ENCODE assay signal across 12 mouse cellular contexts in the genomic region with DNA sequence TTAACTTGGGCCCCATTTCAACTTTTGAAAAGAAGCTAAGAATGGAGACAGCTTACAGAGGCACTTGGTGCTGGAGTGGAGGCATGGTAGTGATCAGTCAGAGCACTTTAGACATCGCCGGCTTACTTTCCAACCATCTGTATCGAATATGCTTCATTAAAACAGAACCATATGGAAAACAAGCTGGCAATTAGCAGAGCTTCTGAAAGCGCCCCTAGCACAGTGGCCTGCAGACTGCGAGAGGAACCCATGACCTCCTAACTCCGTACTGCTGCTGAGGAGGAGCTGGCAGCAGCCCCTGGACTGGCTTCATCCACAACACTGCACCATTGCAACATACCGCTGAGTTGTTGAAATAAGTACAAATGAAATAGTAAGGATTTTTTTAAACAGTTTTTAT.
DNase-seq lines count a peak whose midpoint lies in the region; ATAC-seq and TF ChIP-seq lines count a peak whose summit lies in the region.
"Had no signal": no experiment of that assay in that cellular context is flagged by ENCODE, and none has a peak within 500 bp of the region (broad histone marks: within the 10 kb centered on the region; RNA-seq: fewer than 3 reads in every experiment).

No protein-coding gene starts in this region.

- no peak overlapping the region for H3K4me3 ChIP-seq in liver, adult 2 months (ENCODE audit: insufficient read depth, low read depth, low read length)
- no peak overlapping the region for H3K4me3 ChIP-seq in embryonic facial prominence, embryonic 11.5 days (ENCODE audit: low read depth, low read length)
- H3K4me3 ChIP-seq in limb, embryonic 14.5 days (replicated peaks; ENCODE audit: low read length): no peak overlapping the region
- H3K4me3 ChIP-seq in kidney, embryonic 15.5 days (replicated peaks): no peak overlapping the region
- H3K4me3 ChIP-seq: heart, embryonic 10.5 days had no signal

- TF ChIP-seq POLR2A in liver, adult 2 months (IDR thresholded peaks at IDR 0.05; ENCODE audit: extremely low read depth, insufficient read depth, low read length): no peak
- no peak for TF ChIP-seq POLR2A in limb, embryonic 14.5 days (IDR thresholded peaks at IDR 0.05; ENCODE audit: borderline replicate concordance, extremely low read depth, insufficient read depth, insufficient read length)

- H3K4me2 ChIP-seq in embryonic facial prominence, embryonic 11.5 days (ENCODE audit: low read depth, low read length): no peak overlapping the region
- no peak overlapping the region for H3K4me2 ChIP-seq in limb, embryonic 14.5 days (replicated peaks; ENCODE audit: low read depth, low read length, severe bottlenecking)
- H3K4me2 ChIP-seq in kidney, embryonic 15.5 days: no peak overlapping the region

- no peaks in the 10 kb centered on the region for H3K36me3 ChIP-seq in liver, adult 2 months (ENCODE audit: control insufficient read depth, insufficient read depth, low read length)
- no peaks in the 10 kb centered on the region for H3K36me3 ChIP-seq in embryonic facial prominence, embryonic 11.5 days (replicated peaks; ENCODE audit: control insufficient read depth, insufficient read depth, low read depth, low read length)
- H3K36me3 ChIP-seq in limb, embryonic 14.5 days (ENCODE audit: control insufficient read depth, insufficient read depth, low read length): no peaks in the 10 kb centered on the region
- no peaks in the 10 kb centered on the region for H3K36me3 ChIP-seq in kidney, embryonic 15.5 days
- H3K36me3 ChIP-seq: heart, embryonic 10.5 days had no signal

- no peaks in the 10 kb centered on the region for H3K27me3 ChIP-seq in liver, adult 2 months (ENCODE audit: control insufficient read depth, insufficient read depth, low read length)
- no peaks in the 10 kb centered on the region for H3K27me3 ChIP-seq in embryonic facial prominence, embryonic 11.5 days (ENCODE audit: control insufficient read depth, insufficient read depth, low read length)
- no peaks in the 10 kb centered on the region for H3K27me3 ChIP-seq in limb, embryonic 14.5 days (ENCODE audit: control insufficient read depth, insufficient read depth, low read length)
- no peaks in the 10 kb centered on the region for H3K27me3 ChIP-seq in kidney, embryonic 15.5 days

- DNase-seq in embryo, embryonic 10 days (ENCODE audit: low spot score): peak; percentile 48
- DNase-seq in embryo, embryonic 9.5 days (ENCODE audit: extremely low spot score): no peak
- DNase-seq in liver, adult 2 months (ENCODE audit: extremely low read depth, low read depth, low spot score): peak; percentile 72
- DNase-seq in liver: no peak
- peak; percentile 88 for DNase-seq in embryonic facial prominence, embryonic 11.5 days (ENCODE audit: low spot score)
- peak; percentile 52 for DNase-seq in limb, embryonic 14.5 days (ENCODE audit: low spot score)
- DNase-seq in left cerebral cortex, adult 18-20 months (ENCODE audit: low spot score in 2 of 2): no peak
- DNase-seq: cerebellum, adult 9-11 months; kidney, postnatal 36 days had no signal

- H3K9me3 ChIP-seq in embryonic facial prominence, embryonic 11.5 days (replicated peaks; ENCODE audit: control insufficient read depth, low read length): no peaks in the 10 kb centered on the region
- H3K9me3 ChIP-seq in limb, embryonic 14.5 days (ENCODE audit: control insufficient read depth, low read length): no peaks in the 10 kb centered on the region
- H3K9me3 ChIP-seq in kidney, embryonic 15.5 days (replicated peaks): no peaks in the 10 kb centered on the region
- H3K9me3 ChIP-seq: heart, embryonic 10.5 days had no signal

- H3K4me1 ChIP-seq in liver, adult 2 months (ENCODE audit: control insufficient read depth, insufficient read depth, low read length): 0 out of 2 replicates have a peak, but pooled peaks cover 1% of the 10 kb centered on the region
- H3K4me1 ChIP-seq in embryonic facial prominence, embryonic 11.5 days (ENCODE audit: control insufficient read depth, insufficient read depth, low read length): no peaks in the 10 kb centered on the region
- H3K4me1 ChIP-seq in limb, embryonic 14.5 days (ENCODE audit: control insufficient read depth, insufficient read depth, low read length): peaks cover 6% of the 10 kb centered on the region; the same call in 1 of the 2 replicates
- H3K4me1 ChIP-seq in kidney, embryonic 15.5 days: no peaks in the 10 kb centered on the region

- no peaks in the 10 kb centered on the region for H3K79me2 ChIP-seq in liver, adult 2 months (ENCODE audit: control insufficient read depth, insufficient read depth, low read length)

- ATAC-seq in embryonic facial prominence, embryonic 11.5 days (replicated peaks; ENCODE audit: insufficient number of reproducible peaks, low FRiP score, low TSS enrichment, low read depth): peak; percentile 88
- peak; percentile 41; the same call in 1 of the 2 replicates for ATAC-seq in limb, embryonic 14.5 days (ENCODE audit: low FRiP score, low read depth)
- no peak for ATAC-seq in kidney, embryonic 15.5 days (replicated peaks; ENCODE audit: low FRiP score)
- ATAC-seq: inflammation-experienced regulatory T-cells, adult 6 months had no signal

- H3K27ac ChIP-seq in liver, adult 2 months (replicated peaks; ENCODE audit: insufficient read depth, low read depth, low read length): no peak overlapping the region
- H3K27ac ChIP-seq in embryonic facial prominence, embryonic 11.5 days (replicated peaks; ENCODE audit: low read depth, low read length): no peak overlapping the region
- H3K27ac ChIP-seq in limb, embryonic 14.5 days (replicated peaks; ENCODE audit: low read depth, low read length): no peak overlapping the region
- H3K27ac ChIP-seq in kidney, embryonic 15.5 days: no peak overlapping the region
- H3K27ac ChIP-seq: heart, embryonic 10.5 days had no signal

- TF ChIP-seq CTCF in liver, adult 2 months (IDR thresholded peaks at IDR 0.05; ENCODE audit: low read depth, low read length): no peak

- WGBS in liver, adult 2 months: 61% methylated on average over 7 of the region's 7 CpGs
- 29% methylated on average over 7 of the region's 7 CpGs for WGBS in embryonic facial prominence, embryonic 11.5 days
- 25% methylated on average over 7 of the region's 7 CpGs for WGBS in limb, embryonic 14.5 days
- 87% methylated on average over 7 of the region's 7 CpGs for WGBS in kidney, embryonic 15.5 days

- H3K9ac ChIP-seq in liver, adult 2 months (ENCODE audit: low read depth, low read length): no peak overlapping the region
- no peak overlapping the region for H3K9ac ChIP-seq in embryonic facial prominence, embryonic 11.5 days (replicated peaks; ENCODE audit: low read length)
- no peak overlapping the region for H3K9ac ChIP-seq in limb, embryonic 14.5 days (ENCODE audit: low read depth, low read length, severe bottlenecking)
- no peak overlapping the region for H3K9ac ChIP-seq in kidney, embryonic 15.5 days

Comparison
In these comparisons a context has a peak if more than half of its experiments do, and no peak if none do; other contexts are left out.
1. DNase-seq: peak in embryo, embryonic 10 days (single experiment), liver, adult 2 months (single experiment), embryonic facial prominence, embryonic 11.5 days (single experiment) and limb, embryonic 14.5 days (single experiment); none in embryo, embryonic 9.5 days (single experiment), liver (single experiment) and left cerebral cortex, adult 18-20 months (0 of 2).